Mouse (Mus musculus): ENCODE results near the gene Dusp3.

Gene Dusp3

GRCm38 (mm10) chr11:101936421-101936820 is 50.4 kb downstream of the Dusp3 start:
- DNase-seq (ENCODE audit: extremely low read depth, low read depth), result no peak

GRCm38 (mm10) chr11:101935743-101936142 is 51.1 kb downstream of the Dusp3 start:
- no peak for DNase-seq (ENCODE audit: extremely low read depth, low read depth)

- no peak for DNase-seq (ENCODE audit: extremely low read depth, low read depth)
Observed at GRCm38 (mm10) chr11:101931978-101932377, 54.8 kb downstream of the Dusp3 start.

- no peak for DNase-seq (ENCODE audit: extremely low read depth, low read depth)
Observed at GRCm38 (mm10) chr11:101928030-101928762, 58.6 kb downstream of the Dusp3 start.

GRCm38 (mm10) chr11:101926951-101927589 is 59.7 kb downstream of the Dusp3 start:
- DNase-seq (ENCODE audit: extremely low read depth, low read depth), result no peak

GRCm38 (mm10) chr11:101925636-101926035 is 61.2 kb downstream of the Dusp3 start:
- no peak for DNase-seq (ENCODE audit: extremely low read depth, low read depth)

- no peak for DNase-seq (ENCODE audit: extremely low read depth, low read depth)
Observed at GRCm38 (mm10) chr11:101924441-101924976, 62.3 kb downstream of the Dusp3 start.

- DNase-seq (ENCODE audit: extremely low read depth, low read depth), result no peak
Observed at GRCm38 (mm10) chr11:101923988-101924387, 62.8 kb downstream of the Dusp3 start.

- DNase-seq (ENCODE audit: extremely low read depth, low read depth), result no peak
Observed at GRCm38 (mm10) chr11:101921361-101921952, 65.4 kb downstream of the Dusp3 start.

Measured in MEL-GATA-1-ER (cell line).